Mouse (Mus musculus): ENCODE data around the gene Pfpl. TPM values are rescaled to one million over a fixed set of nuclear protein-coding genes. Genes with fewer than 3 reads are reported as not detected.

Gene Pfpl
- polyA plus RNA-seq, 1 experiment from 2014 or later = not detected

Other genes with a start within 250 kb of the Pfpl start
- not detected in 2 replicates for gene Olfr1431, start 227.3 kb upstream of the Pfpl start, polyA plus RNA-seq (2016; fragmentation: Nextera tagmentation; extraction: Ambion mirVana)
- not detected in 2 replicates for gene Olfr1432, start 195.3 kb upstream of the Pfpl start, polyA plus RNA-seq (2016; fragmentation: Nextera tagmentation; extraction: Ambion mirVana)
- not detected in 2 replicates for gene Olfr262, start 186.2 kb upstream of the Pfpl start, polyA plus RNA-seq (2016; fragmentation: Nextera tagmentation; extraction: Ambion mirVana)
- not detected in 2 replicates for gene Olfr235, start 166.9 kb upstream of the Pfpl start, polyA plus RNA-seq (2016; fragmentation: Nextera tagmentation; extraction: Ambion mirVana)
- not detected in 2 replicates for gene Olfr1434, start 148.1 kb upstream of the Pfpl start, polyA plus RNA-seq (2016; fragmentation: Nextera tagmentation; extraction: Ambion mirVana)
- not detected in 2 replicates for gene Olfr1436, start 128.8 kb upstream of the Pfpl start, polyA plus RNA-seq (2016; fragmentation: Nextera tagmentation; extraction: Ambion mirVana)
- not detected in 2 replicates for gene Olfr1437, start 102.8 kb upstream of the Pfpl start, polyA plus RNA-seq (2016; fragmentation: Nextera tagmentation; extraction: Ambion mirVana)
- gene Olfr1438-ps1, start 92.0 kb upstream of the Pfpl start, polyA plus RNA-seq (2016; fragmentation: Nextera tagmentation; extraction: Ambion mirVana) = not detected in 2 replicates
- gene Olfr1440, start 40.6 kb upstream of the Pfpl start, polyA plus RNA-seq (2016; fragmentation: Nextera tagmentation; extraction: Ambion mirVana) = not detected in 2 replicates
- gene Olfr1441, start 10.5 kb upstream of the Pfpl start, polyA plus RNA-seq (2016; fragmentation: Nextera tagmentation; extraction: Ambion mirVana) = not detected in 2 replicates
- 0.06 and 0.18 TPM in 2 replicates for gene Mpeg1, start 32.9 kb downstream of the Pfpl start, polyA plus RNA-seq (2016; fragmentation: Nextera tagmentation; extraction: Ambion mirVana)
- gene Dtx4, start 73.5 kb downstream of the Pfpl start, polyA plus RNA-seq (2016; fragmentation: Nextera tagmentation; extraction: Ambion mirVana) = 1.4 and 1.7 TPM in 2 replicates
- gene Fam111a, start 117.8 kb downstream of the Pfpl start, polyA plus RNA-seq (2016; fragmentation: Nextera tagmentation; extraction: Ambion mirVana) = 21.0 and 21.8 TPM in 2 replicates
- 0.08 and 0.15 TPM in 2 replicates for gene Gm4952, start 172.1 kb downstream of the Pfpl start, polyA plus RNA-seq (2016; fragmentation: Nextera tagmentation; extraction: Ambion mirVana)
- gene Glyat, start 205.4 kb downstream of the Pfpl start, polyA plus RNA-seq (2016; fragmentation: Nextera tagmentation; extraction: Ambion mirVana) = not detected in 2 replicates
- gene Olfr1442, start 242.5 kb downstream of the Pfpl start, polyA plus RNA-seq (2016; fragmentation: Nextera tagmentation; extraction: Ambion mirVana) = not detected in 2 replicates